Mouse (Mus musculus) small intestine, adult 2 months (tissue): ENCODE data around the gene Zfp46.

Experiments used
- CTCF ChIP-seq: fragments of 200-500 bp; IDR thresholded peaks from 2 replicates; pipeline ENCODE4 v1.5.1; 2012; ENCODE audit warnings: low read depth, mild to moderate bottlenecking, control low read depth, inconsistent platforms, low read length, moderate library complexity, mixed read lengths; ENCODE audit not compliant: insufficient replicate concordance, insufficient read length; ENCODE audit errors: extremely low read depth
- POLR2A ChIP-seq: fragments of 200-500 bp; IDR thresholded peaks from 2 replicates; pipeline ENCODE4 v1.6.1; 2012; ENCODE audit warnings: low read depth, mild to moderate bottlenecking, control low read depth, inconsistent platforms, low read length, moderate library complexity

DNA sequence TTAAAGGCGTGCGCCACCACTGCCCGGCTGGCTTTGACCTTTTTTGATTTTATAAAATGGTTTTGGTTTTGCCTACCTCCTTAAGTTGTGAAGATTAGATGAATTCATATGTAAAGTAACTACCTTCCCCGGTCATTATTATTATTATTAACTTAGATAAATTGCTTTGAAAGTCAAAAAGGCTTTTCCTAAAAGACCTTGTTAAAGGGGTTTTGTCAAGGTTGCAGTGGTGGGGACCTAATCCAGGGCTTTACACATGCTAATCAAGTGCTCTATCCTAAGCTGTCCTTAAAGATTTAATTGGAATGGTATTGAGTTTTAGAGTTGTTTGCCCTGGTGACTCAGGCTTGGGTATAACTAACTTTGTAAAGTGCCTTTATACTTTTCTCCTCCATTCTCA lies 33.2 kb downstream of the Zfp46 start:
- TF ChIP-seq POLR2A (no peak), CTCF (no peak)
